Mouse (Mus musculus): ENCODE data around the gene Fndc10. TPM values are rescaled to one million over a fixed set of nuclear protein-coding genes. Genes with fewer than 3 reads are reported as not detected.
"Not testable (repeated sequence)": the region's sequence is repeated elsewhere in the genome, so short reads cannot be mapped to it uniquely, and the experiment has no call there.

Fndc10 gene
- total RNA-seq (2015) (2.2 and 2.4 TPM in 2 replicates), total RNA-seq (2017) (1.6 and 2.6 TPM in 2 replicates)

GRCm38 (mm10) chr4:155694111-155694481, at the start of gene Fndc10:
Gene Fndc10 (plus strand): TSS chr4:155694342.
- ATAC-seq (replicated peaks; ENCODE audit: poor library complexity): peak; percentile 44; the same call in 1 of the 2 replicates

GRCm38 (mm10) chr4:155645308-155645707, 48.8 kb upstream of the Fndc10 start, which contains the start of gene Gm10563:
Gene Gm10563 (minus strand): TSS chr4:155645408.
- ATAC-seq (replicated peaks; ENCODE audit: poor library complexity): not testable (repeated sequence)

GRCm38 (mm10) chr4:155645721-155646120, 48.4 kb upstream of the Fndc10 start:
- ATAC-seq (replicated peaks; ENCODE audit: poor library complexity): no peak

GRCm38 (mm10) chr4:155649355-155649754, 44.8 kb upstream of the Fndc10 start:
- ATAC-seq (replicated peaks; ENCODE audit: poor library complexity): no peak

GRCm38 (mm10) chr4:155651553-155652269, 42.4 kb upstream of the Fndc10 start:
- ATAC-seq (replicated peaks; ENCODE audit: poor library complexity): no peak

- ATAC-seq (replicated peaks; ENCODE audit: poor library complexity): no peak
Measured at GRCm38 (mm10) chr4:155652283-155653085, 41.7 kb upstream of the Fndc10 start.

- ATAC-seq (replicated peaks; ENCODE audit: poor library complexity): peak; percentile 18
Measured at GRCm38 (mm10) chr4:155653086-155653450, 41.1 kb upstream of the Fndc10 start, which contains the start of gene Mmp23. Gene Mmp23 (minus strand): TSS chr4:155653384.

GRCm38 (mm10) chr4:155653451-155654182, 40.5 kb upstream of the Fndc10 start:
- 0 out of 2 replicates have a peak, but pooled peaks have one; percentile 5 for ATAC-seq (replicated peaks; ENCODE audit: poor library complexity)

- ATAC-seq (replicated peaks; ENCODE audit: poor library complexity): peak; percentile 0; the same call in 1 of the 2 replicates
Measured at GRCm38 (mm10) chr4:155654183-155654455, 40.0 kb upstream of the Fndc10 start.

- peak; percentile 54 for ATAC-seq (replicated peaks; ENCODE audit: poor library complexity)
Measured at GRCm38 (mm10) chr4:155654456-155655298, 39.5 kb upstream of the Fndc10 start.

- ATAC-seq (replicated peaks; ENCODE audit: poor library complexity): no peak
Measured at GRCm38 (mm10) chr4:155656214-155656751, 37.9 kb upstream of the Fndc10 start.

- no peak for ATAC-seq (replicated peaks; ENCODE audit: poor library complexity)
Measured at GRCm38 (mm10) chr4:155658961-155659360, 35.2 kb upstream of the Fndc10 start.

- ATAC-seq (replicated peaks; ENCODE audit: poor library complexity): no peak
Measured at GRCm38 (mm10) chr4:155660641-155661040, 33.5 kb upstream of the Fndc10 start.

- ATAC-seq (replicated peaks; ENCODE audit: poor library complexity): no peak
Measured at GRCm38 (mm10) chr4:155666903-155667302, 27.2 kb upstream of the Fndc10 start.

- ATAC-seq (replicated peaks; ENCODE audit: poor library complexity): peak; percentile 95
Measured at GRCm38 (mm10) chr4:155668689-155669597, 25.2 kb upstream of the Fndc10 start, which contains the start of gene Mib2. Gene Mib2 (minus strand): TSS chr4:155669198.

GRCm38 (mm10) chr4:155669598-155670075, 24.5 kb upstream of the Fndc10 start:
- ATAC-seq (replicated peaks; ENCODE audit: poor library complexity): no peak

- not testable (repeated sequence) for ATAC-seq (replicated peaks; ENCODE audit: poor library complexity)
Measured at GRCm38 (mm10) chr4:155670236-155670635, 23.9 kb upstream of the Fndc10 start.

- ATAC-seq (replicated peaks; ENCODE audit: poor library complexity): no peak
Measured at GRCm38 (mm10) chr4:155672082-155672481, 22.1 kb upstream of the Fndc10 start.

GRCm38 (mm10) chr4:155675991-155676390, 18.2 kb upstream of the Fndc10 start:
- ATAC-seq (replicated peaks; ENCODE audit: poor library complexity): peak; percentile 82

Data from megakaryocyte progenitor cell, adult 5-6 weeks (primary cell).